Mouse (Mus musculus): ENCODE measurements around the gene Nrgn.

DNA sequence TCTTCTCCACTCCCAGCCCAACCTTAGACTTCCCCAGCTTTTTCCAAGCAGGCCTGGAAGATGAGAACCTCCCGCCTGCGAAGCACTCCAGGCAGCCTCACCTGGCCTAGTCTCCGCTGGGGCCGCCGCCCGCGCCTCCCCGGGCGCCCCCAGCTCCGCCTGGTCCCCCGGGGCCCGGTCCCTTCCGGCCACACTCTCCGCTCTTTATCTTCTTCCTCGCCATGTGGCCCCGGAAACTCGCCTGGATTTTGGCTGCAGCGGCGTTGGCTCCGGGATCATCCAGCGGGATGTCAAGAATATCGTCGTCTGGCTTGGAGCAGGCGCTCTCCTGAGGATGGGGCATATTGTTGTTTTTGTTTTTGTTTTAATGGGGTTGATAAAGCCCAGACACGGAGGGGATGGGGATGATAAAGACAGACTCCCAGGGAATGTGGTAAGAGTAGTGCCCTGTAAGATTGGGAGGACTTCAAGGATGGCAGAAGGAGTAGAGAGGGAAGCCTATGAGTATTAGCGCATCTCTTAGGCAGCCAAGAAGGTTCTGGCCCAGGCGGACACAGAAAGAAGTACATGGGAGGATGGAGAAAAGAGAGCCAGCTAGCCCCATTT is 6.8 kb downstream of the Nrgn start:
- TF ChIP-seq CTCF (IDR thresholded peaks at IDR 0.05; ENCODE audit: low read depth, low read length) (no peak), TAL1 (conservative IDR thresholded peaks at IDR 0.05; ENCODE audit: low read depth, low read length) (no peak), GATA1 (IDR thresholded peaks at IDR 0.05; ENCODE audit: borderline replicate concordance, low read length) (no peak)
